Mouse (Mus musculus) testis, postnatal 10 days (tissue): Measurements from ENCODE around the gene Cpox.

ENCODE experiments used
- DNase-seq: peaks from one replicate; pipeline ENCODE4 v3.0.0; 2021; ENCODE audit warnings: low spot score

The Cpox gene

GRCm38 (mm10) chr16:58751314-58751713, 81.2 kb downstream of the Cpox start:
- DNase-seq: no peak

DNA sequence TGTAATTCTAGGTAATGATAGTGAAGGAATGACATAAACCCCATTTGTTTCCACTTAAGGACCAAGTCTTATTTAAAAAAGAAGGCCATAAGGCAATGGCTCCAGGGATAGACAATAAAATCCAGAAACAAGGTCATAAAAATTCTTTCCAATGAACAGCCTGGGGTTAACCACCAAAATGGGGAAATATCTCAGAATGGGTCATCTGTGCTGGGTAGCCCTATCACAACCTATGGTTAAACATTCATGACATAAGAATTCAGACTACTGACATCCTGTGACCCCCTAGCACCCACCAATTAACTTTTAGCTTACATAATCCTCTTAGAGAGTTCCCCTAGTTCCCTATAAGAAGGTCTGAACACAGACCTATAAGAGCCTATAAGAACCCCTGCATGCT, 86.1 kb downstream of the Cpox start:
- DNase-seq: no peak

GRCm38 (mm10) chr16:58763076-58763475, 93.0 kb downstream of the Cpox start, which contains the start of gene Olfr172:
Olfr172 (minus strand) TSS chr16:58763176.
- DNase-seq: no peak
